Mouse (Mus musculus) urinary bladder, postnatal 10 days (tissue): ENCODE results near the gene Dnase1l3.

Experiments
- DNase-seq: peaks from one replicate; pipeline ENCODE4 v3.0.0; 2022; ENCODE audit warnings: low spot score

Gene Dnase1l3

GRCm38 (mm10) chr14:7934166-7934565, 60.2 kb downstream of the Dnase1l3 start:
- no peak for DNase-seq

- DNase-seq = no peak
These were observed 62.2 kb downstream of the Dnase1l3 start for GRCm38 (mm10) chr14:7932151-7932550.

DNA sequence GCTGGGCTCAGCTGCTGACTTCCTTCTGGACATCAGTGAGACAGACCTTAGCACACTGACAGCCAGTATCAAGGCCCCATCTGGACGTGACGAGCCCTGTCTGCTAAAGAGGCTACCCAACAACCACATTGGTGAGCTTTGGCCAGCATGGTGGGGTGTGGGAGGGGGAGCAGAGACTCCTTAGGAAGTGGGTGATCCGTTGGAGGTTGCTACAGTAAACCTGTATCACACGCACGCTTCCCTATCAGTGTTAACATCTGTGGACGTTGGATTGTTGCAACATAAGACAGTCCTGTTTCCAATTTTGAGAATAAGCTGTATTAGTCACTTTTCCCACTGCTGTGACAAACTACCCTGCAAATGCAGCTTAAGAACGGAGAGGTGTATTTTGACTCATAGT, 65.3 kb downstream of the Dnase1l3 start:
- DNase-seq = no peak

- no peak for DNase-seq
These were observed 66.0 kb downstream of the Dnase1l3 start for GRCm38 (mm10) chr14:7928362-7928761.

DNA sequence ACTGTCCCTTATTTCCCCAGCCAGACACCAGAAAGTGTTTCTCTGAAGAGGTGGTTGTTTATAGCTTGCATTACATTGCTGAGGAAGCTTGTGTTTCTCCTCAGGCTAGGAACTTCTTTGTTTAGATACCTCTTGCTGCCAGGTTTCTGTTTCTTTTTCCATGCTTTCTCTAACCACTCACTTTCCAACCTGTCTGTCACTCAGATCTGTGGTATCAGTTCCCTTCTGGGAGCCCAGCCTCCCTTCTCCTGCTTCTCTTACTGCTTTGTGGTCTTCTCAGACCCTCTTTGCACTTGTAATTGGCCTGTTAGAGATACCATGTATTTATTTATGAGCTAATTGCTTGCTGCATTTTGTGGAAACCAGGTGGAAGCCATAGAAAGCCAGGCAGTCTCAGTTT, 70.7 kb downstream of the Dnase1l3 start:
- no peak for DNase-seq

DNA sequence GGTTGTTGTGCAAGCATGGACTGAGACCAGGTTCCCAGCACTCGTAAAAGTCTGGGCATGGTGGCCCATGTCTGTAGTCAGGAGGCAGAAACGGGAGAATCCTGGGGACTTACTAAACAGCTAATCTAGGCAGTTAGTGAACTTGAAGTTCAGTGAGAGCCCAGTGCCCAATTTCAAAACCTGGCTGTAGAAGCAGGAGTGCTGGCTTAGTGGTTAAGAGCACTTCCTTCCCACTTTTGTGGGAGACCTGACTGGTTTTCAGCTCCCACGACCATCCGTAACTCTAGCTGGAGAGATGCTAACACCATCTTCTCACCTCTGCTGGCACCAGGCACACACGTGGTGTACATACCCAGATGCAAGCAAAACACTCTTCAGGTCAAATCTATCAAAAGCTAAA, 72.9 kb downstream of the Dnase1l3 start:
- DNase-seq = no peak

DNA sequence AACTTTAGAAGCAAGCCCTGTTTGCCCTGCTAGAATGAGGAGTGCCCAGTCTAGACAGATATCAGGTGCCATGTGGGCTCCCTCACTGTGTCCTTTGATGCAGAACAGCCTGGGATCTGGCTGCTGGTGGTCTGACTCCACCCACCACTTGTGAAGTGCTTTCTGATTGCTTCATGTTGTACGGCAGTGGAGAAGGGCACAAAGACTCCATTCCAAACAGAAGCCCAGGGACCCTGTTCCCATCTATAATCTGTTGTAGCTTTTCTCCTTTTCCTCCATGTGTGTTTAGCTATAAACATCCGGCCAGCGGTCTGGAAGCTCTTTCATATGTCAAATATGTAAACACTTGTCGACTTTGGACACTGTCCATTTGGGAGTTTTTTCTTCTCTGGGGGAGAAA, 74.5 kb downstream of the Dnase1l3 start:
- no peak for DNase-seq

GRCm38 (mm10) chr14:7919309-7919708, 75.1 kb downstream of the Dnase1l3 start:
- DNase-seq = no peak

GRCm38 (mm10) chr14:7918150-7918991, 76.0 kb downstream of the Dnase1l3 start:
- DNase-seq = no peak
